Mouse (Mus musculus) cerebellum, adult 9-10 months (tissue): ENCODE data around the gene Cdc26.

Source experiments
- DNase-seq: peaks from one replicate; pipeline ENCODE4 v3.0.0; 2022

Gene Cdc26

DNA sequence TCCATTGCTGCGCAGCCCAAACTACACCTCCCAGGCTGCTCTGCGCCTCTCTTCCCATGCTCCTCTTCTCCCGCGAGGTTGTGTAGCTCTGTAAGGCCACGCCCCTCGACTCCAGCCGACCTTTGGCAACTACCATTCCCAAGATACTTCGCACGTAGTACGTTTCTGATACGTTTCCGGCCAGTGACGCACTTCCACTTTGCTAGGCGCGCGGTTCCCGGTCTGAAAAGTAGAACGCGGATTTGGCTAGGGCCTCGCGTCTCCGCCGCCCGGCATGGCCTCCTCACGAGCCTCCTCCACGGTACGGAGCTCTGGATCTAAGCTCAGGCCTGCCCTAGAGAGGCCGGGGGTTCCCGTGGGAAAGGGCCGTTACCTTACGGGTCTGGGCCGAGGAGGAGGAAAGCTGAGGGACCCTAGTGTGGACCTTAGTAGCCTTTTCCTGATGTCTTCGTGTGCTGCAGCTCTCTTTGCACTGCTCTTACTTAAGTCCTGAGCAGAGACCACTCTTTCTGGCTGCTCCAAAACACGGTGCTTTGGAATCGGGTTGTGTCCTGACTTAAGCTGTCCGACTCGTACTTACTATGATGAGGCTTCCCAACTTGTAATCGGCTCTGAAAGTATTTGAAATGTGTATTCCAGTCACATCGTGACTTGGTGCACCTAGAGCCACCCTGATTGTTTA, at the start of gene Cdc26, which contains the start of gene Prpf4:
TSS of gene Cdc26 (minus strand) at position 42 of the 682 bp plus-strand sequence.
TSS of gene Prpf4 (plus strand) at position 197 of the 682 bp plus-strand sequence.
- peak; percentile 99 for DNase-seq

DNA sequence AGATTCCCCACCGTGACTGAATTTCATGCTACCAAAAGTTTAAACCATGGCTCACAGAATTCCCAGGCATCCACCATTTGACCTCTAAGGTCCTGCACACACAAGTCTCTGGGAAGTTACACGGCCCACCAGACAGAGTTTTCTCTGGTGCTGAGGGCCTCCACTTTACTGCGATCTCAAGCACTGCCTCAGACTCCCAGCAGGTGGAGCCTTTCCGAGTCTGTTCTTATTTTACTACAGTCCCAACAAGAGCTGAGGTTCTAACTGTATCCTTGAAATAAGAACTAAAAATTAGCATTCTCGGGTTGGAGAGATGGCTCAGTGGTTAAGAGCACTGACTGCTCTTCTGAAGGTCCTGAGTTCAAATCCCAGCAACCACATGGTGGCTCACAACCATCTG, 46.6 kb upstream of the Cdc26 start:
- peak; percentile 43 for DNase-seq

DNA sequence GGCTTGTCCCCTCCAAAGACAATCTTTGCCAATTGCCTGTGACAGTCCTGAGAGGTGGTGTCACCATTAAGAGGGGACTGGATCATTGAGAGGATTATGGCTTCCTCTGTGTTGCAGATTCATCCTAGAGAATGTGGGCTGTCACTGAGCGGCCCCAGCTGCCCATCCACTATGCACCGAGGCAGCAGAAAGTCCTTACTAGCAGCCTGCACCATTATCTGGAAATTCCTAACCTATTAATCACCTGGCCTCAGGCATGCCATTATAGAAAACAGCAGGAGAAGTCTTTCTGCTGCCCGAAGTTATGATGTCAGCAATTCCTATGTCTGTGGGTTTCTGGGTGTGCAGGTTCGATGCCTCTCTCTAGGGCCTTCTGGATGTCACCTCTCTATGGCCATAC, 32.5 kb upstream of the Cdc26 start:
- DNase-seq, result no peak

DNA sequence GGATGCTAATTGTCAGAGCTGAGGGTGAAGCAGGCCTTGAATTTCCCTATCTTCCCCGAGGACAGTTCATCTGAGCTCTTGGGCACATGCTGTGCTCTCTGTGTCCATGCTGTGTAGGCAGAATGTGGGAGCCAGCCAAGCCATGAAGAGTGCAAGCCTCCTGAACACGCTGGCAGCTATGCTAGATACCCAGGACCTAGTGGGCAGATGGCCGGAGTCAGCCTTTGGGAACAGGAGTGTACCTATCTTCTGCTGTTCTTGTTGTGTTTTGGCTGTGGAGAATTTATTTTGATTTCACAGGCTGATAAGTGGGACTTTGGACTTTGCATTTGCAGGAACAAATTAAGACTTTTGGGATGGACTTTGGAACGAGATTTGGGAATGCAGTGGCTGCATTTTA, 32.1 kb upstream of the Cdc26 start:
- peak; percentile 91 for DNase-seq

DNA sequence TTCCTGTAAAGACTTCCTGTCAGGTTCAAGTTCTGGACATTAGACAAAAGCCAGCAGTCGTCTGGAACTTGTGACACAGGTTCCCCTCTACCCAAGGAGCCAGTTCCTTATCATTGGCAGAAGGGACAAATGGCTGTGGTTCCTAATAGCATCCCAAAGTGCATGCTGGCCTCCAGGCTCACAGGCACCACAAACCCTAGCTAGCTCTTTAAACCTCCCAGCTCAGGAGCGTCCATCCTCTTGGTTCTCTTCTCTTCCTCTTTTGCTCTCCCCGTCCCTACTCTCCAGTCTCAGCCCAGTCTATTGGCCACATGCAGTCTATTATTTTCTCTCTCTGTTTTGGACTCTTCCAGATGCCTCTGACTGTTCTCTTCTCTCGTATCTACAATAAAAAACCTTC, 31.4 kb upstream of the Cdc26 start:
- DNase-seq, result peak; percentile 12

DNA sequence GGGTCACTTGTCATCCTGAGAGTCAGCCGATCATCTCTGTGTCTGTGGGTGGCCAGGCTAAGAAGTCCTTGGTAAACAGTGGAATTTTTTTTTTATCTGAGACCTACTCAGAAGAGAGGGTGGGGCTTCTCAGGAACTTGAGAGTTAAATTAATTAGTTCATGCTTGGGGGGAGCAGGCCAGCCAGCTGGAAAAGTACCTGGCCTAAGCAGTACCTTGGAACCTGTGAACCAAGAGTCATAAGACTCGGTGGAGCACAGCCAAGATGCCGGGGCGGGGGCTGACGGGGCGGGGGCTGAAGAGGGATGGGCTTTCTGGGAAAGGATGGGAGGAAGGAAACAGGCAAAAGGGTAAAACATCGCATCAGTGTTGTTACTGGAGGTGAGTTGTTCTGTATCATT, 29.4 kb upstream of the Cdc26 start:
- no peak for DNase-seq

DNA sequence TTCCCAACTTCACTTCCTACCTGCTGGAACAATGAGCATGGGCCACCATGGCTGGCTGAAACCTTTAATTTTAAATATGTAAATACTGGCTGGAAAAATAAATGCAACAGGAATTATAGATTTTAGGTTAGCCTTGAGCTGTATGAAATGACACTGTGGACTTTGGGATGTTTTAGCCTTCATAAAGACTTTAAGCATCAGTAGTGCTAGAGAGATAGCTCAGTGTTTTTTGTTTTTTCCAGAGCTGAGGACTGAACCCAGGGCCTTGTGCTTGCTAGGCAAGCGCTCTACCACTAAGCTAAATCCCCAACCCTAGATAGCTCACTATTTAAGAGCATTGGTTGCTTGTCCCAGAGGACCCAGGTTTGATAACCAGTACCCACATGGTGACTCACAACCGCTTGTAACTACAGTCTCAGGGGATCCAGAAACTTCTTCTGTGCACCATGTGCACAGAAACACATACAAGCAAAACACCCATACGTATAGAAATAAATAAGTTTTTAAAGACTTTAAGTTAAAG, 28.9 kb upstream of the Cdc26 start:
- no peak for DNase-seq

DNA sequence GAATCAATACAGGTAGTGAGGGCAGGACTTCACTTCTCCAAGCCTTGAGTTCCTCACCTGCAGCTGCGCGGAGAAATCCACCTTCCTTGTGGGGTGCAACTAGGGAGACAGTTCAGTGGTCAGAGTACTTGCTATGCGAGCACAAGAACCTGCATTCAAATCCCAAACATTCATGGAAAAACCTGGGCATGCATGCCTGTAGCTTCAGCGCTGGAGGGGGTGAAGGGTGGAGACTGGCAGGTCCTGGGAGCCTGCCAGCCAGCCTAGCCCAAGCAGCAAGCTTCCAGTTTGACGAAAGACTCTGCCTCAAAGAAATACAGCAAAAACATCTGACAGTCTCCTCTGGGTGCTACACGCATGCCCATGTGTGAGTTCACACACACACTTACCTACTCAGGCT, 26.6 kb upstream of the Cdc26 start, which contains the start of gene Rnf183:
TSS of gene Rnf183 (minus strand) at position 172 of the 400 bp plus-strand sequence.
- DNase-seq, result no peak

DNA sequence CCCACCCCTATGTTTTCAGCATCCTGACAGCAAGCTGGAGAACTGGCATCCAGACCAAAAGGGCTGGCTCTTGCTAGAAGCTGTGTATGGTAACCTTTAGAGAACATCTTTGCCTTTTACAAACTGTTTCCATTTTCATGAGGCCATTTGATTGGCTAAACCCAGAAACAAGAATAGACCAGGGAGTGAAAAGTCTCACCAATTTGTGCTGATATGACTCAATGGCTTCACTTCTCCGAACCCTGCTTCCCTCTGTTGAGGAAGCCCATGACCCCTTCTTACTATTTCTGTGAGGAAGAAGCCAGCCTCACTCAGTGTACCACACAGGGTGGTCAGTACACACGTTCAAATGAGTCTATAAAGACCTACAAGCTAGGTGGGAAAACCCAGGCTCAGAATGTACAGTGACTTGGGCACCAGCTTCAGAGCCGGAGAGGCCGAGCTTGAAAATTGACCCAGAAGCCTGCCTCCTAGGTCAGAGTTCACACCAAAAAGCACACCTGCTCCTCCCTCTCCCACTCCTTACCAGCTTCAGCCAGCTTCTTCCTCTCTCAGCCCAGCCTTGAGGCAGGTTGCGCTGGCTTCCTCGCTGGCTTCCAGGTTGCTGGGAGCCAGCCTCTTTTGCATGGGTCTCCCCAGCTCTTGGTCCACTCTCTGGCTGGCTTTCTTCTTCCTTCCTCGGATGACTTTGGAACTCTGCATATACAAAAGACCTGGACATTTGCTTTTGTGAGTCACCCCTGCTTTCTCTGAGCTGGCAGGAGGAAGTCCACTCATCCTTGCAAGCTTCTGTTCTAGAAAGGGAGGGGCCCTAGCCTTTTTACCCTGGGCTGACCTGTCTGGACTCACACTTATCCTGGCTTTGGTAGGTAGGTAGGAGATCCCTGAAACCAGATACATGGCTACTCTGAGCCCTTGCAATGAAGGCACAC, 25.8 kb upstream of the Cdc26 start:
- DNase-seq, result no peak

DNA sequence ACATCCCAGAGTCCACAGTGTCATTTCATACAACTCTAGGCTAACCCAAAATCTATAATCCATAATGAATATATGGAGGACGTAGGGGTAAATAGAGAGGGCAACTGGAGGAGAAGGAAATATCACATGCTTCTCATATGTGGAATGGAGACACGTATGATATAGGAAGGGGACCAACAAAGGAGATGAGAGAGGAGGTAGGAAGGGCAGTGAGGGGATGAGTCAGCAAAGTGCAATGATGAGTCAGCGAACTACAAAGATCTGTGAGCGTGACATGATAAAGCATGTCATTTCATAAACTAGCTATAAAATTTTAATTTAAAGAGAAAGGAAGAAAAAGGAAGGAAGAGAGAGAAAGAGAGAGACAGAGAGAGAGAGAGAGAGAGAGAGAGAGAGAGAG, 23.1 kb upstream of the Cdc26 start:
- no peak for DNase-seq

DNA sequence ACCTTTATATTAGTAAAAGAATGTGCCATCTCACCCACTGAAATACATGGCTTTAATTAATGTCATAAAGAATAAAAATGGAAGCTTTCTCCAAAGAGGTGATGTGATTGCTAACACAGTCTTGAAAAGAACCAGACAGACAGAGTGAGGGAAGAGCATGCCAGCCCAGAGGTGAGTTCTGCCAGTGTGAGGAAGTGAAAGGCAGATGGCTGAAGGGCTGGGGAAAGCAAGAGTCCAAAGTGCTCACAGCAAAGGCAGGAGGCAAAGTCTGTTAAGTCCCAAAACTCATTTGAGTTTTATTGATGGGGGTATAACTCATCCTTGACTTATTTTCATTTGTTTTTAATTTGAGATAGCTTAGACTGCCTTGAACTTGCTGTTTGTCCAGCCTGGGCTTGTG, 22.2 kb upstream of the Cdc26 start:
- no peak for DNase-seq

DNA sequence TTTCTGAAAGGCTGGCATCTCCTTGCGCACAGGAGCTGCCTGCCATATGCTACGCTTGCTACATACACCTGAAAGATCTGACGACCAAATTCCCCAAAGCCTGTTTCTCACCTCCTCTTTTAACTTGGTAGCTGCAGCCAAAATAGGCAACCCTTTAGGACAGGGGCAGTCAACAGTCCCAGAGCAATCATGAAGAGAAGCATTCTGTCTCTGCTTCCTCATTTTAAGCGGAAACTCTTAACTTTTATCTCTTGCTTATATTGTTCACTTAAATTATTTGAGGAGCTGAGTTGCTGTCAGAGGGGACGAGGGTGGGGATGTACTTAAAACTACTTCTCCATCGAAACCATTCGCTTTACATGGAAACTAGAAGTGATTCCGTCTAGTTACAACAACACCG, 21.2 kb upstream of the Cdc26 start:
- DNase-seq, result no peak

DNA sequence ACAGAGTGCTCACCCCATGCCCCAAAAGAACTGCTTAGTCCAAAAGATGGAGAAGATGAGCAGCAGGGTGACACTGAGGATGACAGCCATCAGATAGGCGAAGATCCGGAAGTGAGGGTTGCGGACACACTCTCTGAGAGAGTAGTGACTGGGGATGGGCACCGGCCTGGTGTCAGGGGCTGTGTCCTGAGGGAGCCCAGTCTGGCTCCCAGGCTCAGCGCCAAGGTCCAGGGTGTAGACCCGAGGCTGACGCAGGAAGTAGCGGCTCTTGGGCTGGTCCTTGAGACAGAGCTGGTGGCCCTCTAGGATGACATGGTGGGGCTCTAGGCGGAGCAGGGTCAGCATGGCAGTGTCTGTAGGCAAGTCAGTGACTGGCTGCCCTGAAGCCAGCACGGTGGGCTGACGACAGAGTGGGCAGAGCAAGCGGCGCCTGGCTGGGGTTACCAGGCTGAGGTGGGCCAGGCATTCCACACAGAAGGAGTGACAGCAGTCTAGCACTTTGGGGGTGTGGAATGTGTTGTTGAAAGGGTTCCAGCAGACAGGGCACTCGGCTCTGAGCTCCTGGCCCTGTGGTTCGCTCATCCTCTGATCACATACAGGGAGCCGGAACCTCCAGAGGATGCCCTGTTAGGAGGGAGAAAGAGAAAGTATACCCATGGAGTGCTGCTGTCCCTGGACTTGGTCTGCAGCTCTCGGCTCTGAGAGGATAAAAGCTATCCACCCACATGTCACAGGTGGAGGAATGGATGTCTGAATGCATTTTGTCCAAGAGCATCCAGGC, 19.7 kb upstream of the Cdc26 start:
- DNase-seq, result no peak

DNA sequence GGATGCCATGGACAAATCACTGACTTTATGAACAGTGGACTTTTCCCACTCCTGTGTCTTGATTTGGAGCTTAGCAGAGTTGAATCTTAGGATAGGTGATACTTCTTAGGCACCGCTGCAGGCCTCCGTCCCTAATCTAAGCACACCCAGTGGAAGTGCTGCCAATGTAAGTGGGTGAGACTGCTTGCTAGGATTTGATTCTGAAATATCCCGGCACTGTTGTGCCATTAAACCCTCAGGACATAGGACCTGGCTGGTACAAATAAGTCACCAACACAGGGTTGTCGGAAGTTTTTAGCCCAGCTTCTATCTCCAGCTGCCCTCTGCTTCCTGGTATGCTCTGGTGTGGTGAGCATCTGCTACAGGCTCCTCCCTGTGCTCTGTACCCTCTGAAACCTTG, 17.4 kb upstream of the Cdc26 start:
- no peak for DNase-seq

DNA sequence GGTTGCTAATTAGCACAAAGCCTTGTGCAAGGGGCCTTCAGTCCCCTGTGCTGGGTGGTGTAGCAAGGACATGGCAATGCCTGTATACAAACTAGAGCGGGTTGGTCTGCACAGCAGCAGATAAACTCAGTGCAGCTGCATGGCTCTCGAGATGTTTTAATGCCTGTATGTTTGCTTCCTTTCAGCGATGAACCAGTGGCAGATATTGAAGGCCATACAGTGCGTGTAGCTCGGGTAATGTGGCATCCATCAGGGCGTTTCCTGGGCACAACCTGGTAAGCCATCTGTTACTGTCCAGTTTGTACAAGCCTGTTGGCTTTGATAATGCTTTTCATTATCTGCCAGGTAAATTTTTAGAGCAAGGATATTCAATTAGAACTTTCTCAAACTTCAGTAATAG, 10.6 kb upstream of the Cdc26 start:
- DNase-seq, result peak; percentile 81

DNA sequence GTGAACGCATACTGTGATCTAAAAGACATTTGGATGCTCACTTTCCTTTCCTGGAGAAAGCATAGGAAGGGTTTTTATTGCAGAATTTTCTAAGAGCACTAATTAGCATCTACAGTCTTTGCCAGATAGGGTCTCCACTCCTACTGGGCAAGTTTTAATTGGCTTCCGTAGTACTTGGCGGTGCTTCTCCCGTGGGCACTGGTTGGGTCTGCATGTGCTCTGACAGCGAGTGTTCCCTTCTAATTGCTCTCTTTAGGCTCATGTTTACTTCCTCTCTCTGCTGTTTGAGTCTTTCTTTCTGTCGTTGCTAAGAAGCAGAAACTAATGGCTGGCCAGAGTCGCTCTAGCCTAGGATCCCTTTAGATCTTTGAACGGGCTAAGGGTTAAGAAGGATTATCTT, 10.0 kb upstream of the Cdc26 start:
- no peak for DNase-seq

DNA sequence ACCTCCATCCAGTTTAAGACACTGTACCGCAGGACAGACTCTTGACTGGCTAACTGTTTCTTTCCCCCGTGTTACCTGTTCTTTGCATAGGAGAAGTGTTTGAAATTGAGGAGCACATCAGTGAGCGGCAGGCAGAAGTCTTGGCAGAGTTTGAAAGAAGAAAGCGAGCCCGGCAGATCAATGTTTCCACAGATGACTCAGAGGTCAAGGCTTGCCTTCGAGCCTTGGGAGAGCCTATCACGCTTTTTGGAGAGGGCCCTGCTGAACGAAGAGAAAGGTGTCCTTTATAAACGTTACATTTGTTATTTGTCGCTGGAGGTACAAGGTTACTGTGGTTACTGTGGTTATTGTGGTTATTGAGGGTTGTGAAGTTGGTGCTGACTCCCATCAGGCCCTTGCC, 3.2 kb upstream of the Cdc26 start:
- DNase-seq, result no peak

DNA sequence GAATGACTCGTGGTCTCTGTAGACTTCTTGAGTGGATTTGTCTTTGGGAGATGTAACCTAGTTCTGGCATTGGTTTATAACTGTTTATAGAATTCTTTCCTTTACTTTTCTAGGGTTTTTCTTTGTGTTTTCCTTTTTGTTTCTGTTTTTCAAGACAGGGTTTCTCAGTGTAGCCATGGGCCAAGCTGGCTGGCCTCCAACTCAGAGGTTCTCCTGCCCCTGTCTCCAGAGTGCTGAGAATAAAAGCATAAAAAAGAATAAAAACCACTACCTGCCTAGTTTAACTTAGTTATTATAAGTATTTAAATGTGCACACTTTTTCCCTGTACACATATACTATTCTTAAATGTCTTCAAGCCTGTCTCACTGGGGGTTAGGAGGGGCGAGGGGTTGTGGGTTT, 1.9 kb upstream of the Cdc26 start:
- DNase-seq, result peak; percentile 43

DNA sequence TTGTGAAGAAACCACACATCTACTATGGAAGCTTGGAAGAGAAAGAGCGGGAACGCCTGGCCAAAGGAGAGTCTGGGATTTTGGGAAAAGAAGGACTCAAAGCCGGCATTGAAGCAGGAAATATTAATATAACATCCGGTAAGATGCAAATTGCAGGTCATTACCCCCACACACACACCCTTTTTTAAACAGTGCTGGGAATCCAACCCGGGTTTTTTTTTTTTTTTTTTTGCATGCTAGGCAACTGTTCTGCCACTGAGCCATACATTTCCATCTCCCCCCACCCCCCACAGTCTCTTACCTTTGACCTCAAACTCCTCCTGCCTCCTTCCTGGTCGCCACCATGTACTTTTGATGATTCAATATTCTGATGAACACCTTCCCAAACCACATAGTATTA, 1.2 kb upstream of the Cdc26 start:
- no peak for DNase-seq

DNA sequence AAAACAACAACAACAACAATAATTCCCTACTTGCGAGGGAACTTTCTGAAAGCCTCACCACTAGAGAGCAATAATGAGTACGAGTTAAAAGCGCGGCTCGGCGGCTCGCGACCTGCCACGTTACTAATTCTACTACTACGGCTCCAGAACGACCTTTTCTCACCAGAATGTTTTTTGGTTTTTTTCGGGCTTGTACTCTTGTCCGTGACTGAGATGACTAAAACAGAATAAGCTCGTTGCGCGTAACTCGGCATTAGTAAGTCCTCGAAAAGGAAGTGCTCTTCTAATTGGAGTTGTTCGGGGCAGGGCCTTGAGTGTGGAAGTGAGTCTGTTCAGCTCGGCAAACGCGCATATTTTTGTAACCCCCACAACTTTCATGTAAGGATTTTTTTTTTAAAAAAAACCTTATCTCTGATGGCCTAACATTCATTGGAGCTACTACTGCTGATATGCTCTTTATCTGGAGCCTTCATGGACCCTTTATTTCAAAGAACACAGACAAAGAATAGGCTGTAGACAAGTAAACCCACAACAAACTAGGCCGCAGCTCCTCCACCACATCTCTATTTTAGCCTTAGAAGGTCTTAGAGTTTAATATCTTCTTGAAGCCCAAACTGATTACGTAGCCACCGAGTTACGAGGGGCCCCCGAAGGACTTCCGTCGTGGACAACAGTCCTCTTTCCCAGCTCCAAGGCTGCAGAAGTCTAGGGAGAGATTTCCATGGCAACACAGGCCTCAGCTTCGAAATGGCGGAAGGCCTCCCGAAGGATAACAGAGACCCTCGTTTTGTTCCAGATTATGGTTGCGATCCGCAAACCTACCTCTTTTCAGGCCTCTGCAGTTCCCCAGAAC, 486 bp downstream of the Cdc26 start:
- DNase-seq, result peak; percentile 72

DNA sequence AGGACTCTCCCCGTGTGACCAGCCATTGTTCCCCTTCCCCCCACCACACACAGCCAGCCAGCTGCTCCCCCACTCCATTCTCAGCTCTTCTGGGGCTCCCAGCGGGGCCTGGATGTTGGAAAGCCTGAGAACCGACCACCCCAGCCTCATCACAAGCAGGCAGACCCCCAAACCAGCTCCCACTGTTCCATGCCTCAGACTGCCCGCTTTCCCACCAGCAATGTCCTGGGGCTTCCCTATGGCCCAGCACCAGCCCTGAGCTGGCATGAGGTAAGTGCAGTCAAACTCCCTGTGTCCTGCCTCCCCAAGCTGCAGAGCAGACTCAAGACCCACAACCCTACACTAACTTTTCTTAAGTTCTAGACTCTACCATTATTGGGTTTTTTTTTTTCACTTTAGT, 2.3 kb downstream of the Cdc26 start:
- no peak for DNase-seq

DNA sequence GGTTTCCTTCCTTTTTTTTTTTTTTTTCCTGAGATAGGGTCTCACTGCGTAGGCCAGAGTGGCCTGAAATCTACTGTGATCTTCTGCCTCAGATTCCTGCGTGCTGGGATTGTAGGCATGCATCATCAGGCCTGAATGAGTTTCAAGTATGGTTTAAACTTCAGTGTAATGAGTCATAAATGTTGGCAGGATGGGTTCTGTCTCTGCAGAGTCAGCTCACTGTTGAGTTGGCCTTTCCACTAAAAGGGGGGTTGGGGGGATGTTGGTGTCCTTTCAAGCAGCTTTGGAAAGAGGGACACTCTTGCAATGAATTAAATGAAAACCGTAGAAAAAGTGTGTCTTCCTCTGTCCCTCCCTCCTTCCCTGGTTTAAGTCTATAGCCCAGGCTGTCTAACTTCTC, 9.5 kb downstream of the Cdc26 start:
- no peak for DNase-seq
